Mouse (Mus musculus): ENCODE data around the gene Cacna1d. TPM values are rescaled to one million over a fixed set of nuclear protein-coding genes. Genes with fewer than 3 reads are reported as not detected.
A peak's percentile ranks its signal among the peaks of the same experiment; 100 is the strongest.

The Cacna1d gene
- polyA plus RNA-seq, 1 experiment from 2014 or later, result 3.0 TPM

DNA sequence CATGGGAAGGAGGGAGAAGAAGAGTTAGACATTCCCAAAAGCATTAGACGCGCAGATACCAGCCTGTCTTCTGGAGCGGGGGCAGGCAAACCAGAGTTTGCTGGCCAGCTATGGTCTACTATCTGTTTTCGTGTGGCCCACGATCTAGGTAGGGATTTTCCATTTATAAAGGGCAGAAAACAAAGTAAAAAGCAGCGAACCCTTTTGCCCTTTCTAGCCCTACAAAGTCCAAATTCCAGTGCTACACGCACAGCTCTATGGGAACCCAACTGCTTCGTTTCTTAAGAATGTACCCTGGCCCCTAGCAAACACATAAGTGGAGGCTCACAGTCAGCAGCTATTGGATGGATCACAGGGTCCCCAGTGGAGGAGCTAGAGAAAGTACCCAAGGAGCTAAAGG is 441.0 kb downstream of the Cacna1d start:
- no peaks in the 10 kb centered on the region for H3K27me3 ChIP-seq (ENCODE audit: insufficient read depth, low read length)
- no peaks in the 10 kb centered on the region for H3K4me1 ChIP-seq (replicated peaks; ENCODE audit: insufficient read depth, low read length)
- 87% methylated on average over 8 of the region's 8 CpGs for WGBS
- no peak overlapping the region for H3K9ac ChIP-seq (ENCODE audit: low read depth, low read length)
- DNase-seq (ENCODE audit: low spot score) (no peak), ATAC-seq (replicated peaks; ENCODE audit: low FRiP score, low read depth) (no peak)
- TF ChIP-seq CTCF (IDR thresholded peaks at IDR 0.05; ENCODE audit: low read depth), result no peak
- H3K9me3 ChIP-seq (replicated peaks; ENCODE audit: low read length), result no peaks in the 10 kb centered on the region
- no peaks in the 10 kb centered on the region for H3K36me3 ChIP-seq (ENCODE audit: insufficient read depth, low read length)
- H3K27ac ChIP-seq, result no peak overlapping the region
- H3K4me3 ChIP-seq (replicated peaks; ENCODE audit: low read depth, low read length), result no peak overlapping the region
- no peak overlapping the region for H3K4me2 ChIP-seq (ENCODE audit: low read length)

DNA sequence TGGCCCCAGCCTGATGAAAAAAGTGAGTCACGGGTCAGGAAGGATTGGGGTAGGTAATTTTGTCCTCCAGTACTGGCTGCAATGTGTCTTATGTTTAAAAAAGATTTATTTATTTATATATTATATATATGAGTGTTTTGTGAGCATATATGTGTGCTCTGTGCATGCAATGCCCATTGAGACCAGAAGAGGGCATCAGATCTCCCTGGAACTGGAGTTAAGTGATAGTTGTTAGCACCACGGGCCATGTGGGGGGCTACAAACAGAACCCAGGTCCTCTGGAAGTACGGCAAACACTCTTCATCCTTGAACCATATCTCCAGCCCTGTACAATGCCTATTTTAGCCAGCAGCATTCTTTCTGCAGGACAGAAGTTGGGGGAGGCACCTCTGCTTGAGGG is 443.2 kb downstream of the Cacna1d start:
- Histone ChIP-seq H3K9me3 (replicated peaks; ENCODE audit: low read length) (no peaks in the 10 kb centered on the region), H3K4me1 (replicated peaks; ENCODE audit: insufficient read depth, low read length) (no peaks in the 10 kb centered on the region), H3K27me3 (ENCODE audit: insufficient read depth, low read length) (no peaks in the 10 kb centered on the region), H3K9ac (ENCODE audit: low read depth, low read length) (no peak overlapping the region), H3K4me2 (ENCODE audit: low read length) (no peak overlapping the region), H3K4me3 (replicated peaks; ENCODE audit: low read depth, low read length) (no peak overlapping the region), H3K27ac (no peak overlapping the region), H3K36me3 (ENCODE audit: insufficient read depth, low read length) (no peaks in the 10 kb centered on the region)
- ATAC-seq (replicated peaks; ENCODE audit: low FRiP score, low read depth), result no peak
- DNase-seq (ENCODE audit: low spot score), result no peak
- WGBS, result 96% methylated on average over 3 of the region's 3 CpGs
- peak; percentile 40; the same call in 1 of the 2 replicates for TF ChIP-seq CTCF (IDR thresholded peaks at IDR 0.05; ENCODE audit: low read depth)

DNA sequence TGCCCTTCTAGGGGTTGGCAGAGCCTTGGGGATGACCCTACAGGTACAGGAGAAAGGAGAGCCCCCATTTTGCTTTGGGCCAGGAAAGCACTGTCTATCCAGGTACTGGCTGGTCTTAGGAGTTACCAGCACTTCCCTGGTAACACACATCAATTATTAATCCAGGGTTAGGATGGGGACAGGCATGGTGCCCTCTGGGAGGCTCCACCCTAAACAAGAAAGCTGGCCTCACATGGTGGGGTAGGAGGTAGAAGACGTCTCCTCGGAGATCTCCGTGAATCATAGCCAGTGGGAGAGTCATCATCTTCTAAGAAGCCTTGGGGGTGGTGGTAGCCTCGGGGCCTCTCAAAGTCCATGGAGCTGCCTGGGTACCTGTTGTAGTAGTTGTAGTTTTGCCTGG is 444.3 kb downstream of the Cacna1d start:
- Histone ChIP-seq H3K9ac (ENCODE audit: low read depth, low read length) (no peak overlapping the region), H3K27ac (no peak overlapping the region), H3K9me3 (replicated peaks; ENCODE audit: low read length) (no peaks in the 10 kb centered on the region), H3K36me3 (ENCODE audit: insufficient read depth, low read length) (no peaks in the 10 kb centered on the region), H3K27me3 (ENCODE audit: insufficient read depth, low read length) (no peaks in the 10 kb centered on the region), H3K4me3 (replicated peaks; ENCODE audit: low read depth, low read length) (no peak overlapping the region), H3K4me2 (ENCODE audit: low read length) (no peak overlapping the region), H3K4me1 (replicated peaks; ENCODE audit: insufficient read depth, low read length) (no peaks in the 10 kb centered on the region)
- no peak for TF ChIP-seq CTCF (IDR thresholded peaks at IDR 0.05; ENCODE audit: low read depth)
- 70% methylated on average over 4 of the region's 4 CpGs for WGBS
- DNase-seq (ENCODE audit: low spot score) (no peak), ATAC-seq (replicated peaks; ENCODE audit: low FRiP score, low read depth) (no peak)

DNA sequence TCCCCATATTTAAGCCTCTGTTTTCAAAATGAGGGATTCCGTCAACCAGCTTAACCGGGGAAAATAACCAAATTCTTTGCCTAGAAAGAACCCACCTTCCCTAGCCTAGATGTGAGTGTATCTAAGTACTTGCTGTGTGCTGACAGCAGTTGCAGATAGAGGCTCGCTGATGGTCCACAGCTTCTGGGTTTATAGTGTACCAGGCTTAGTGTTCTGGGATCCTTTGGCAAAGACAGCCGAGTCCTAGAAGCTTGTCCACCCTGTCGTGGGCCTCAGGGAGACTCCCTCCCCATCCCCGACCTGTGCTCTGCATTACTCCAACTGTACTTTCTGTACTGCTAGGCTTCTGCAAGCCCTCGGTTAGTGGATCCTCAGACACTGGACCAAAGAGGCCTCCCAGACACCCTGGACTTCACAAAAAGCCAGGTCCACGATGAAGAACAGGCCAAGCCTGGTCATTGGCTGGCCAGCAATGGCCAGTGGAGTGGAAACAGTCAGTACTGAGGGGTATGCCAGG is 445.5 kb downstream of the Cacna1d start:
- H3K36me3 ChIP-seq (ENCODE audit: insufficient read depth, low read length), result no peaks in the 10 kb centered on the region
- WGBS, result 72% methylated on average over 8 of the region's 8 CpGs
- H3K4me2 ChIP-seq (ENCODE audit: low read length), result no peak overlapping the region
- no peaks in the 10 kb centered on the region for H3K27me3 ChIP-seq (ENCODE audit: insufficient read depth, low read length)
- no peak overlapping the region for H3K4me3 ChIP-seq (replicated peaks; ENCODE audit: low read depth, low read length)
- H3K9me3 ChIP-seq (replicated peaks; ENCODE audit: low read length), result no peaks in the 10 kb centered on the region
- no peaks in the 10 kb centered on the region for H3K4me1 ChIP-seq (replicated peaks; ENCODE audit: insufficient read depth, low read length)
- no peak overlapping the region for H3K9ac ChIP-seq (ENCODE audit: low read depth, low read length)
- TF ChIP-seq CTCF (IDR thresholded peaks at IDR 0.05; ENCODE audit: low read depth), result no peak
- no peak overlapping the region for H3K27ac ChIP-seq
- DNase-seq (ENCODE audit: low spot score) (no peak), ATAC-seq (replicated peaks; ENCODE audit: low FRiP score, low read depth) (no peak)

DNA sequence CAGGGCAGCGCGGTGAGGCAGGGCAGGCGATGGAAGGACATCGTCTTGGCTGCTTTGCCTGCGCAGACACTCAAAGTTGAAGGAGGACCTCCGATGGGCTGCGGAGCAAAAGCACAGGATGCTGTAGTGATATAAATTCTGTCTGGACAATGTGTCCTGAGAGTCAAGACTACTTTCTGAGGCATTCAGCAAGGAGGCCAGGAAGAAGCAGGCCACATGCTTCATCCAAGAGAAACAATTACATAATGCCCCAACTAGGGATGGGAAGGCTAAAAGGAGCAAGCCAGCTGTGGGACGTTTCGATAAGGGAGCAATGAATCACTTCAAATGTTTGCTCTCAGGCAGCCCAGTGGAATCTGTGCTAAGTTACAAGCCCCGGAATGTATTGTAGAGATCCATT is 446.0 kb downstream of the Cacna1d start:
- Histone ChIP-seq H3K9ac (ENCODE audit: low read depth, low read length) (no peak overlapping the region), H3K4me1 (replicated peaks; ENCODE audit: insufficient read depth, low read length) (no peaks in the 10 kb centered on the region), H3K4me3 (replicated peaks; ENCODE audit: low read depth, low read length) (no peak overlapping the region), H3K36me3 (ENCODE audit: insufficient read depth, low read length) (no peaks in the 10 kb centered on the region), H3K4me2 (ENCODE audit: low read length) (no peak overlapping the region), H3K27me3 (ENCODE audit: insufficient read depth, low read length) (no peaks in the 10 kb centered on the region), H3K9me3 (replicated peaks; ENCODE audit: low read length) (no peaks in the 10 kb centered on the region), H3K27ac (no peak overlapping the region)
- WGBS, result 65% methylated on average over 10 of the region's 10 CpGs
- DNase-seq (ENCODE audit: low spot score) (peak; percentile 50), ATAC-seq (replicated peaks; ENCODE audit: low FRiP score, low read depth) (no peak)
- no peak for TF ChIP-seq CTCF (IDR thresholded peaks at IDR 0.05; ENCODE audit: low read depth)

DNA sequence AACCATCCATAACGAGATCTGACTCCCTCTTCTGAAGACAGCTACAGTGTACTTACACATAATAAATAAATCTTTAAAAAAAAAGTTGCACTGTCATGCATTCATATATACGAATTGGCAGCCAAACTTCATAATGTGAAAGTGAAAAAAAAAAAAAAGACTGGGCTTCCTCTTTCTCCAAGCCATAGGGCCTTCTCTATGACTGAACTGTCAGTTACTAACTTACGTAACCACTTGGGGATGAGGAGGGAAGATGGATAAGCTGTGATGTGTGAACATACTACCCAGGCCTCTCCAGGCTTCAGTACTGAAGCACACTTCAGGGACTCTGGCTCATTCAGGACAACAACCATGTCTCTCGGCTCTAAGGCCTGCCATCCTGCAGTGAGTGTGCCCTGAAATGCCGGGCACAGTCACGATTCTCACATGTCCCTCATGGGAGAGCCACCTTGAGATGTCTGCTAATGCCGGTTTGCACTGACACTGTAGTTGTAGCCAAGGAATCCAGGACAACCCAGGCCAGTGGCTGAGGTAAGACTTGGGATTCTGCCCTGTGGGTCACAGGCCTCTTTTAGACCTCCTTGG is 447.8 kb downstream of the Cacna1d start:
- H3K27ac ChIP-seq, result no peak overlapping the region
- WGBS, result 86% methylated on average over 7 of the region's 7 CpGs
- H3K9ac ChIP-seq (ENCODE audit: low read depth, low read length), result no peak overlapping the region
- no peak overlapping the region for H3K4me3 ChIP-seq (replicated peaks; ENCODE audit: low read depth, low read length)
- DNase-seq (ENCODE audit: low spot score) (no peak), ATAC-seq (replicated peaks; ENCODE audit: low FRiP score, low read depth) (no peak)
- H3K27me3 ChIP-seq (ENCODE audit: insufficient read depth, low read length), result no peaks in the 10 kb centered on the region
- H3K9me3 ChIP-seq (replicated peaks; ENCODE audit: low read length), result no peaks in the 10 kb centered on the region
- no peak overlapping the region for H3K4me2 ChIP-seq (ENCODE audit: low read length)
- no peaks in the 10 kb centered on the region for H3K4me1 ChIP-seq (replicated peaks; ENCODE audit: insufficient read depth, low read length)
- no peak for TF ChIP-seq CTCF (IDR thresholded peaks at IDR 0.05; ENCODE audit: low read depth)
- no peaks in the 10 kb centered on the region for H3K36me3 ChIP-seq (ENCODE audit: insufficient read depth, low read length)

DNA sequence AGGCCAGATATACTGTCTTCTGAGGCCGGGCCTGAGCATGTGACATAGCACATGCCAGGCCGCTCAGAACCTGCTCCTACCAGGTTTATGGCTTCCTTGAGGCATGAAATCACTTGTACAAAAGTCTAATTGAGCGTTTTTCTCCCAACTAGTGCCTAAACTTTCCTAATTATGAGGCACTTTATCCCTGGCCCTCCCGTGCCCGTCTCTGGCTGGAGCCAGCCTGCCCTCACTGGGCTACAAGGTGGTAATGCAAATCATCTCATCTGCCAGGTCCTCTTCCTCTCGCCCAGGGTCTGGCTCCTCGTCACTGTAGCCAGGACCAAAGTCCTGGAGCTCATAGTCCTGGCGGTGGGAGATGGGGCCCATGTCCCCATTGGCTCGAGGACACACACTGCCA is 449.4 kb downstream of the Cacna1d start:
- Histone ChIP-seq H3K4me1 (replicated peaks; ENCODE audit: insufficient read depth, low read length) (no peaks in the 10 kb centered on the region), H3K27ac (no peak overlapping the region), H3K27me3 (ENCODE audit: insufficient read depth, low read length) (no peaks in the 10 kb centered on the region), H3K9ac (ENCODE audit: low read depth, low read length) (no peak overlapping the region), H3K4me3 (replicated peaks; ENCODE audit: low read depth, low read length) (no peak overlapping the region), H3K4me2 (ENCODE audit: low read length) (no peak overlapping the region), H3K36me3 (ENCODE audit: insufficient read depth, low read length) (no peaks in the 10 kb centered on the region), H3K9me3 (replicated peaks; ENCODE audit: low read length) (no peaks in the 10 kb centered on the region)
- ATAC-seq (replicated peaks; ENCODE audit: low FRiP score, low read depth) (0 out of 2 replicates have a peak, but pooled peaks have one; percentile 49), DNase-seq (ENCODE audit: low spot score) (no peak)
- WGBS, result 77% methylated on average over 9 of the region's 9 CpGs
- TF ChIP-seq CTCF (IDR thresholded peaks at IDR 0.05; ENCODE audit: low read depth), result peak; percentile 19; the same call in 1 of the 2 replicates

Data from kidney, postnatal 0 days (tissue).